Mouse (Mus musculus): Measurements from ENCODE around the gene Rrp15. TPM values are rescaled to one million over a fixed set of nuclear protein-coding genes. Genes with fewer than 3 reads are reported as not detected.

The Rrp15 gene
- 1 to 10 TPM; 6.4 to 7.8 TPM for total RNA-seq (2023)

GRCm38 (mm10) chr1:186748724-186749653 lies at the start of gene Rrp15:
Rrp15 (minus strand) TSS chr1:186749358.

DNA sequence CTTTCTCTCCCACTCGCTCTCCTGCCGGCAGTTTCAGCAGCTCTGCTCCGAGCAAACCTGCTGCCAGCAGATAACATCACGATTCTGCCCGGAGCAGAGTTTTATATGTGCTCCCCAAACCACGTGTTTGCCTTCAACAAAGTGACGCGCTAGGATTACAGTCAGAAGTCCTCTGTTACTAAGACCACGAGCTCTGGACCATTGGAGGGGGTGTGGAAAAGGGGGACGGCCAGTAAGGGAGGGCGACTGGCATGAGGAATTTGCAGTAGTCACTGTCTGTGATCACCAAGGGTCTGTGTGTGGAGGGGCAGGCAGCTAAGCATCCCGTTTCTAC lies 43.3 kb downstream of the Rrp15 start, which contains the start of gene Tgfb2:
Gene Tgfb2 (minus strand): TSS at position 75 of the 334 bp plus-strand sequence.

Other genes with a start within 250 kb of the Rrp15 start
- gene Tgfb2, start 43.4 kb downstream of the Rrp15 start, total RNA-seq (2023), result 1 to 10 TPM in 1 of 2 experiments, under 1 TPM in 1; 0.99 to 2.2 TPM
- gene D1Pas1, start 218.1 kb upstream of the Rrp15 start, total RNA-seq (2023), result not detected